Comparison of ENCODE assay signal across 8 mouse cellular contexts in the genomic region with DNA sequence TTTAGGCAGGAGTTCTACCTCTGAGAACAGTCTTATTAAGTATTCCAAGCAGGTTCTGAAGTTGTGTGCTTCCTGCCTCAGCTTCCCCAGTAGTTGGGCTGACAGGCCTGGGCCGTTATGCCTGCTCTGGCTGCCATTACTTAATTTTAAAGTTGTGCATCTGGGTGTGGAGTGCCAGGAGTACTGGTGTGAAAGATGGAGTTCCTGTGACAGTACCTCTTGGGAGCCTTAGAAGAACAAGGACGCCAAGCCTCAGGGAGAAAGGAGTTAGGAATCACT. TPM values are rescaled to one million over a fixed set of nuclear protein-coding genes. Genes with fewer than 3 reads are reported as not detected.
A peak's percentile ranks its signal among the peaks of the same experiment; 100 is the strongest.
DNase-seq lines count a peak whose midpoint lies in the region; ATAC-seq and TF ChIP-seq lines count a peak whose summit lies in the region.

No protein-coding gene starts in this region.

- dilution Hi-C loops in CH12.LX (cut with MboI; ENCODE audit: extremely low pct_ligation_motif_present, extremely low pct_unique_long_range_greater_than_20kb, low sequenced_read_pairs): no loop called here

- peak overlapping the region; percentile 79 for H3K4me2 ChIP-seq in CH12.LX (ENCODE audit: insufficient read depth, low read depth, poor library complexity, severe bottlenecking)
- peak overlapping the region; percentile 85 for H3K4me2 ChIP-seq in forebrain, embryonic 15.5 days (replicated peaks)
- peak overlapping the region; percentile 87 for H3K4me2 ChIP-seq in liver, embryonic 16.5 days (ENCODE audit: low read depth, low read length)

- no peak for TF ChIP-seq EP300 in CH12.LX (IDR thresholded peaks at IDR 0.05; ENCODE audit: low read length)

- H3K9ac ChIP-seq in CH12.LX (ENCODE audit: insufficient read depth, low read depth): peak overlapping the region; percentile 82
- H3K9ac ChIP-seq in forebrain, embryonic 15.5 days (replicated peaks): peak overlapping the region; percentile 93
- peak overlapping the region; percentile 72 for H3K9ac ChIP-seq in liver, embryonic 16.5 days (ENCODE audit: low read depth, low read length)

- H3K9me3 ChIP-seq in CH12.LX (replicated peaks; ENCODE audit: low read length): no peaks in the 10 kb centered on the region
- no peaks in the 10 kb centered on the region for H3K9me3 ChIP-seq in forebrain, embryonic 15.5 days
- H3K9me3 ChIP-seq in liver, embryonic 16.5 days (replicated peaks; ENCODE audit: control insufficient read depth, low read length): no peaks in the 10 kb centered on the region

- in situ Hi-C loops in CH12.LX (cut with MboI; ENCODE audit: low pct_ligation_motif_present, low pct_unique_long_range_greater_than_20kb, low sequenced_read_pairs): loop anchor here (5.0 kb wide), 1 partner anchor 38 kb away; a partner anchor contains a TSS

- no peak for DNase-seq in gastrocnemius, adult 2 months
- no peak for DNase-seq in gastrocnemius, postnatal 10 days
- DNase-seq in CH12.LX (ENCODE audit: extremely low read depth): no peak
- DNase-seq in yolk sac, embryonic 10.5 days (ENCODE audit: low spot score): no peak
- no peak for DNase-seq in gastrocnemius, adult 8-10 months (ENCODE audit: low spot score in 2 of 2)
- DNase-seq in B cell, adult 2 months: no peak

- H3K79me2 ChIP-seq in CH12.LX (replicated peaks; ENCODE audit: control insufficient read depth, extremely low read depth, insufficient read depth, poor library complexity, severe bottlenecking): peaks cover 5% of the 10 kb centered on the region; the same call in 1 of the 2 replicates

- H3K27me3 ChIP-seq in CH12.LX (replicated peaks): no peaks in the 10 kb centered on the region
- no peaks in the 10 kb centered on the region for H3K27me3 ChIP-seq in forebrain, embryonic 15.5 days
- H3K27me3 ChIP-seq in liver, embryonic 16.5 days (ENCODE audit: control insufficient read depth, insufficient read depth, low read depth, low read length): no peaks in the 10 kb centered on the region; the same call in 1 of the 2 replicates

- intact Hi-C loops in gastrocnemius, adult 2 months (cut with DNase I): loop anchor here (1.0 kb wide), 2 partner anchors 34 to 53 kb away; no protein-coding TSS in a partner anchor

- H3K36me3 ChIP-seq in CH12.LX (replicated peaks in 1 of 2; ENCODE audit: control insufficient read depth in 1 of 2, insufficient read depth in 1 of 2, low read length in 1 of 2): peaks cover 20 to 32% of the 10 kb centered on the region in 2 experiments
- H3K36me3 ChIP-seq in forebrain, embryonic 15.5 days: peaks cover 26% of the 10 kb centered on the region
- no peaks in the 10 kb centered on the region for H3K36me3 ChIP-seq in liver, embryonic 16.5 days (ENCODE audit: control insufficient read depth, insufficient read depth)

- 39% methylated on average over 2 of the region's 2 CpGs for WGBS in forebrain, embryonic 15.5 days
- WGBS in liver, embryonic 16.5 days (ENCODE audit: insufficient replicate concordance): 50% methylated on average over 2 of the region's 2 CpGs

- no peak for TF ChIP-seq POLR2A in CH12.LX (IDR thresholded peaks at IDR 0.05; ENCODE audit: low read depth, low read length)

- H3K4me1 ChIP-seq in CH12.LX (ENCODE audit: control insufficient read depth in 1 of 2, insufficient read depth in 2 of 2): peaks cover 9 to 27% of the 10 kb centered on the region in 2 experiments
- peaks cover 32% of the 10 kb centered on the region for H3K4me1 ChIP-seq in forebrain, embryonic 15.5 days
- H3K4me1 ChIP-seq in liver, embryonic 16.5 days (ENCODE audit: control insufficient read depth, low read depth, low read length): peaks cover 26% of the 10 kb centered on the region

- no peak for ATAC-seq in forebrain, embryonic 15.5 days (replicated peaks)
- ATAC-seq in liver, embryonic 16.5 days (ENCODE audit: low read depth): no peak

- TF ChIP-seq CTCF in gastrocnemius, adult 2 months (IDR thresholded peaks at IDR 0.05): no peak
- no peak for TF ChIP-seq CTCF in CH12.LX (conservative IDR thresholded peaks at IDR 0.05 in 1 of 2, IDR thresholded peaks at IDR 0.05 in 1 of 2; ENCODE audit: low read depth in 2 of 2, low read length in 2 of 2)

- H3K4me3 ChIP-seq in gastrocnemius, adult 2 months: peak overlapping the region; percentile 92
- H3K4me3 ChIP-seq in CH12.LX (replicated peaks in 1 of 3; ENCODE audit: low read depth in 2 of 3, low read length in 2 of 3, poor library complexity in 1 of 3): peak overlapping the region; percentile 65 to 91 (median 77)
- H3K4me3 ChIP-seq in forebrain, embryonic 15.5 days: peak overlapping the region; percentile 94
- H3K4me3 ChIP-seq in liver, embryonic 16.5 days (ENCODE audit: low read depth, low read length): peak overlapping the region; percentile 79

- TF ChIP-seq RAD21 in CH12.LX (IDR thresholded peaks at IDR 0.05; ENCODE audit: low read depth, low read length): no peak

- peak overlapping the region; percentile 91 for H3K27ac ChIP-seq in gastrocnemius, adult 2 months
- H3K27ac ChIP-seq in CH12.LX (ENCODE audit: insufficient read depth, low read depth): no peak overlapping the region
- H3K27ac ChIP-seq in forebrain, embryonic 15.5 days (replicated peaks): peak overlapping the region; percentile 98
- H3K27ac ChIP-seq in liver, embryonic 16.5 days (ENCODE audit: low read length): no peak overlapping the region

TF ChIP-seq in CH12.LX, 34 proteins besides CTCF, POLR2A, EP300 and RAD21 (continues in another document):
- TF ChIP-seq SIN3A (IDR thresholded peaks at IDR 0.05; ENCODE audit: low read length): no peak
- TF ChIP-seq MYC (IDR thresholded peaks at IDR 0.05; ENCODE audit: low read depth, low read length): no peak
- no peak for TF ChIP-seq JUND (conservative IDR thresholded peaks at IDR 0.05; ENCODE audit: low read depth, low read length)
- TF ChIP-seq ETS1 (conservative IDR thresholded peaks at IDR 0.05; ENCODE audit: low read depth, low read length): no peak
- TF ChIP-seq CHD2 (IDR thresholded peaks at IDR 0.05; ENCODE audit: low read length): no peak
- TF ChIP-seq TCF12 (IDR thresholded peaks at IDR 0.05; ENCODE audit: low read depth, low read length): no peak
- TF ChIP-seq USF1 (IDR thresholded peaks at IDR 0.05; ENCODE audit: low read depth, low read length): no peak
- no peak for TF ChIP-seq IRF4 (IDR thresholded peaks at IDR 0.05; ENCODE audit: low read depth, low read length)
- no peak for TF ChIP-seq MAFK (IDR thresholded peaks at IDR 0.05; ENCODE audit: insufficient replicate concordance, low read length)
- TF ChIP-seq USF2 (conservative IDR thresholded peaks at IDR 0.05; ENCODE audit: low read depth, low read length): no peak
- TF ChIP-seq ZNF384 (IDR thresholded peaks at IDR 0.05; ENCODE audit: low read depth, low read length): no peak
- TF ChIP-seq ZKSCAN1 (IDR thresholded peaks at IDR 0.05; ENCODE audit: borderline replicate concordance, low read depth, low read length): no peak
- TF ChIP-seq MAX (IDR thresholded peaks at IDR 0.05; ENCODE audit: low read length): no peak
- no peak for TF ChIP-seq ELF1 (IDR thresholded peaks at IDR 0.05; ENCODE audit: low read depth, low read length)

RNA-seq across cellular contexts. Expression of a gene that starts 4.4 kb away (rescaled TPM):
- total RNA-seq in gastrocnemius, adult 2 months (2021): 10 to 100 TPM; 41.2 to 41.6 TPM
- total RNA-seq in gastrocnemius, postnatal 10 days (2021): 10 to 100 TPM; 31.6 to 36.9 TPM
- total RNA-seq in CH12.LX (2012; rRNA removed): 38.9 and 55.1 TPM in 2 replicates
- 23.4 and 24.5 TPM in 2 replicates for total RNA-seq in CH12.LX (2014; rRNA removed)
- 25.3 and 26.8 TPM in 2 replicates for polyA plus RNA-seq in CH12.LX (2012; ENCODE audit: insufficient read length, low read depth)
- polyA plus RNA-seq in forebrain, embryonic 15.5 days (2015; fragmentation: Nextera tagmentation; extraction: Ambion mirVana): 190 and 191 TPM in 2 replicates
- polyA plus RNA-seq in liver, embryonic 16.5 days (2015; fragmentation: Nextera tagmentation; extraction: Ambion mirVana): 14.9 and 16.2 TPM in 2 replicates
- total RNA-seq in gastrocnemius, adult 8-10 months (2022): 10 to 100 TPM; 41.3 to 55.2 (median 42.4) TPM

RNA-seq across cellular contexts. Expression of a gene that starts 4.5 kb away (rescaled TPM):
- 1 to 10 TPM; 2.6 to 3.1 TPM for total RNA-seq in gastrocnemius, adult 2 months (2021)
- total RNA-seq in gastrocnemius, postnatal 10 days (2021): 1 to 10 TPM; 4.7 to 8.1 TPM
- total RNA-seq in CH12.LX (2012; rRNA removed) (2.2 and 3.2 TPM in 2 replicates), CH12.LX (2014; rRNA removed) (0.41 and 0.52 TPM in 2 replicates)
- 0.51 and 0.91 TPM in 2 replicates for polyA plus RNA-seq in CH12.LX (2012; ENCODE audit: insufficient read length, low read depth)
- polyA plus RNA-seq in forebrain, embryonic 15.5 days (2015; fragmentation: Nextera tagmentation; extraction: Ambion mirVana): 4.9 and 5.5 TPM in 2 replicates
- 3.5 and 4.5 TPM in 2 replicates for polyA plus RNA-seq in liver, embryonic 16.5 days (2015; fragmentation: Nextera tagmentation; extraction: Ambion mirVana)
- 1 to 10 TPM; 1.7 to 3.2 (median 2.6) TPM for total RNA-seq in gastrocnemius, adult 8-10 months (2022)

RNA-seq across cellular contexts. Expression of a gene that starts 23.6 kb away (rescaled TPM):
- not detected for total RNA-seq in gastrocnemius, adult 2 months (2021)
- 1 to 10 TPM in 1 of 2 experiments, under 1 TPM in 1; 0.49 to 1.0 TPM for total RNA-seq in gastrocnemius, postnatal 10 days (2021)
- total RNA-seq in CH12.LX (2012; rRNA removed) (0.21 and 0.50 TPM in 2 replicates), CH12.LX (2014; rRNA removed) (not detected in 2 replicates)
- polyA plus RNA-seq in CH12.LX (2012; ENCODE audit: insufficient read length, low read depth): not detected in 2 replicates
- polyA plus RNA-seq in forebrain, embryonic 15.5 days (2015; fragmentation: Nextera tagmentation; extraction: Ambion mirVana): 127 and 151 TPM in 2 replicates
- 0.22 and 0.26 TPM in 2 replicates for polyA plus RNA-seq in liver, embryonic 16.5 days (2015; fragmentation: Nextera tagmentation; extraction: Ambion mirVana)
- total RNA-seq in gastrocnemius, adult 8-10 months (2022): not detected

RNA-seq across cellular contexts. Expression of a gene that starts 26.5 kb away (rescaled TPM):
- 1 to 10 TPM; 8.7 to 9.5 TPM for total RNA-seq in gastrocnemius, adult 2 months (2021)
- 10 to 100 TPM; 25.7 to 35.0 TPM for total RNA-seq in gastrocnemius, postnatal 10 days (2021)
- total RNA-seq in CH12.LX (2012; rRNA removed) (29.3 and 33.5 TPM in 2 replicates), CH12.LX (2014; rRNA removed) (38.0 and 39.4 TPM in 2 replicates)
- polyA plus RNA-seq in CH12.LX (2012; ENCODE audit: insufficient read length, low read depth): 32.1 and 39.0 TPM in 2 replicates
- 120 and 122 TPM in 2 replicates for polyA plus RNA-seq in forebrain, embryonic 15.5 days (2015; fragmentation: Nextera tagmentation; extraction: Ambion mirVana)
- 44.9 and 46.0 TPM in 2 replicates for polyA plus RNA-seq in liver, embryonic 16.5 days (2015; fragmentation: Nextera tagmentation; extraction: Ambion mirVana)
- total RNA-seq in gastrocnemius, adult 8-10 months (2022): 1 to 10 TPM; 5.5 to 8.9 (median 7.6) TPM

RNA-seq across cellular contexts. Expression of a gene that starts 30.3 kb away (rescaled TPM):
- total RNA-seq in gastrocnemius, adult 2 months (2021): under 1 TPM; 0.46 to 0.59 TPM
- 1 to 10 TPM; 3.6 to 8.7 TPM for total RNA-seq in gastrocnemius, postnatal 10 days (2021)
- total RNA-seq in CH12.LX (2012; rRNA removed) (39.3 and 55.0 TPM in 2 replicates), CH12.LX (2014; rRNA removed) (18.4 and 18.6 TPM in 2 replicates)
- polyA plus RNA-seq in CH12.LX (2012; ENCODE audit: insufficient read length, low read depth): 97.1 and 135 TPM in 2 replicates
- polyA plus RNA-seq in forebrain, embryonic 15.5 days (2015; fragmentation: Nextera tagmentation; extraction: Ambion mirVana): 10.8 and 14.3 TPM in 2 replicates
- polyA plus RNA-seq in liver, embryonic 16.5 days (2015; fragmentation: Nextera tagmentation; extraction: Ambion mirVana): 14.5 TPM in 2 replicates
- 1 to 10 TPM in 1 of 4 experiments, under 1 TPM in 3; 0.47 to 1.6 (median 0.75) TPM for total RNA-seq in gastrocnemius, adult 8-10 months (2022)

Comparison
In these comparisons a context has a peak if more than half of its experiments do, and no peak if none do; other contexts are left out.
1. H3K27ac ChIP-seq: peak in gastrocnemius, adult 2 months (single experiment) and forebrain, embryonic 15.5 days (single experiment); none in CH12.LX (single experiment) and liver, embryonic 16.5 days (single experiment).
2. Peak in every context shown above with its lines, with median percentiles within 50 percentile points of each other: H3K4me3 ChIP-seq, H3K4me2 ChIP-seq and H3K9ac ChIP-seq.